Mouse (Mus musculus) adrenal gland, adult (tissue): ENCODE measurements around the gene Serpina1d.
"Not testable (repeated sequence)": the region's sequence is repeated elsewhere in the genome, so short reads cannot be mapped to it uniquely, and the experiment has no call there.

Experiments used
- DNase-seq, 2 experiments: peaks; one replicate each; pipeline ENCODE4 v3.0.0; 2022 to 2023; ENCODE audit warnings: low spot score in 1 of 2; ENCODE audit not compliant: inconsistent age in 2 of 2

Serpina1d gene

DNA sequence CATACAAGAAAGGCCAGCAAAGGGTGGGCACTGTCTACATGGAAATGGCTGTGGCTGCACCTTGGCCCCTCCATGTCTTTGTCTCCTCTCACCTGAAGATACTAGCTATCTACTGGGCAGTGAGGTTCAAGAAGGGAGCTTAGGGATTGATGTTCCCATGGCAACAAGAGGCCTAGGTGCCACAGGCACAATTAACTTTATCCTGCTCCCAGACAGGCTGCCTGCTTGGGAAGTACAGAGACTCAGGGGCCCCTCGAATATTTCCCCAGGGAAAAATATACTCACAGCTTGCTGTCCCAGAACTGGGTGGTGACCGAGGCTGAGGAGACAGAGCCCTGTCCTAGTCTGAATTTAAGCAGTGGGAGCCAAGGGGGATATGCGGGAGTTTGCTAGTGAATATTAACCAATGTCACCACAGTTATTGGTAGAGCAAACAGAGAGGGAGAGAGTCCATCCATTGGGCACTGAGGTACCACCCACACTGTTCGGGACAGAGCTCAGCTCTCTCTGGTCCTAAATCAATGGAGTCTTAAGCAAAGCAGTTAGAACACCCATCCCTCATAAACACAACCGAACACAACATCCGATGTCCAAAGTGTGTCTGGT, at the start of gene Serpina1d:
TSS of gene Serpina1d (minus strand) at position 347 of the 606 bp plus-strand sequence.
- DNase-seq: not testable (repeated sequence)

DNA sequence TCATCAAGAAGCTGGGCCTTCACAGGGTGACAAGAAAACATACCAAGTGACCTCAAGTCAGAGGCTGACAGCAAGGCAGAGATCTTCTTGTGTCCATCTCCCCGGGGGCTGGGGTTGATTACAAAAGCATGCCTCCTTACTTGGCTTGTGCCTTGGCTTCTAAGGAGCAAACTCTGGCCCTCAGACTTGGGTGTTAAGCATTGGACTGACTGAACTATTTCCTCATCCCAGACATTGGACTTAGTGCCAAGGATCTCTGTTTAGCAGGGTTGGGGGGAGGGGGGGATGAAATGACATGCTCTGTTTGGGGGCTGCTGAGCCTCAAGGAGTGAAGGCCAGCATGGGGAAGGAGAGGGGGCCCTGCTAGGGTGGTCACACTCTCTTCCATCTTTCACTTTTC, 2.8 kb downstream of the Serpina1d start:
- not testable (repeated sequence) for DNase-seq

DNA sequence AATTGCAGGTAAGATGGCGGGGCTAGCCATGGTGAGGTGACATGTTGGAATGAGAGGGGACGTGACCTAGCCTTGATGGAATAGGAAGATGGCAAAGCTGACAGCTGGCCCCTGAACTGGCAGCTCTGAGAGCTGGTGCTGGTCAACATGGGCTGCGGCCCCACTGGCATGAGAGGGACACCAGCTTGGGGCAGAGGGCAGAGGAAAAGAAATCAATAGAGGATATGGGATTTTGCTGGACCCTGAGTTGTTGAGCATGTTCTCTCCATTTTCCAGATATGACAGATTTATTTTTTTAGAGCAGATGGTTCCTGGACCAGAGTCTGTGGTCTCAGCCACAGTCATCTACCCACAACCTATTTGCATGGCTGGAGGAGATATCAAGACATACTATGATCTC, 10.3 kb downstream of the Serpina1d start:
- DNase-seq: not testable (repeated sequence)

DNA sequence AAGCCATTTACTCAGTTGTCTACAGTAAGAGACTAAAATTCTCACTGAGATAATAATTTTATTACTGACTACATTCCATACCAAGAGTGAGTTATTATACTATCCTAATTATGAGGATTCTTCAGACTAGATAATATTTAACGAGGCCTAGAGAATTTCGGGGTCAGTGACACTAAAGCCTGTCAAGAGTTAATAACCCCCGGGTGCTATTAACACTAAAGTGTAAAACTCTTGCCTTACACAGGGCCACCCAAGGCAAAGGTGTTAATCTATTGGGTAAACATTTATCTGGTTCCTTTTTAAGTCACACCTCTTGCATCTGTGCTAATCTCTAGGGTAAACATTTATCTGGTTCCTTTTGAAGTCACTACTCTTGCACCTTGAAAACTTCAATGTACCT, 13.1 kb downstream of the Serpina1d start:
- DNase-seq: not testable (repeated sequence)

DNA sequence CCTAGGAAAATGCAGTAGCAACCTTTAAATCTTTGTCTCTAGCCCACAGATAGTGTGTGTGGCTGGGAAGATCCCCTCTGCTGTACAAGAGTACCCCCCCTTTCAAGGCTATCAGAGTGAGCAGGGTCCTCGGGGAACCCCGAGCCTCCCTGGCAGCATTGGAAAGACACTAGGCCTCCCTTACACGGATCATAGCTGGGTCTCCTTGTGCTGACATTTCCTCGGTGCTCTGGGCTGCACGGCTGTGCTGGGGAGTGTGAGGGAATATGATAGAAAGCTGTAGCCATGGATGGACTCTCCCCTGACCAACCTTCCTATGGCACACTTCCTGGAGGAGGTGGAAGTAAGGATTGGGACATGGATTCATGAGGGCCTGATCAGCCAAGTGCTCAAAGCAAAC, 27.4 kb downstream of the Serpina1d start:
- DNase-seq: not testable (repeated sequence)

DNA sequence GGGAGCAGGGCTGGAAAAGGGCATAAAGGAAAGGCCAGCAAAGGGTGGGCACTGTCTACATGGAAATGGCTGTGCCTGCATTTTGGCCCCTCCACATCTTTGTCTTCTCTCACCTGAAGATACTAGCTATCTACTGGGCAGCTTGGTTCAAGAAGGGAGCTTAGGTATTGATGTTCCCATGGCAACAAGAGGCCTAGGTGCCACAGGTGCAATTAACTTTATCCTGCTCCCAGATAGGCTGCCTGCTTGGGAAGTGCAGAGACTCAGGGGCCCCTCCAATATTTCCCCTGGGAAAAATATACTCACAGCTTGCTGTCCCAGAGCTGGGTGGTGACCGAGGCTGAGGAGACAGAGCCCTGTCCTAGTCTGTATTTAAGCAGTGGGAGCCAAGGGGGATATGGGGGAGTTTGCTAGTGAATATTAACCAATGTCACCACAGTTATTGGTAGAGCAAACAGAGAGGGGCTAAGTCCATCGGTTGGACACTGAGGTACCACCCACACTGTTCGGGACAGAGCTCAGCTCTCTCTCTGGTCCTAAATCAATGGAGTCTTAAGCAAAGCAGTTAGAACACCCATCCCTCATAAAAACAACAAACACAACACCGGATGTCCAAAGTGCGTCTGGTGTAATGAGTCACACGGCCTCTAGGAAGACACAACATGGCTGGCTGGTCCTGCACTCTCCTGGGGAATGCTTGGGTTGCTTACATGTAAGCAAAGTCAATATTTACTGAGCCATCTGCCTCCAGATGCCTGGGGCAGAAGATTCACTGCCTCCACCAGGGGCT, 35.4 kb downstream of the Serpina1d start:
- DNase-seq: not testable (repeated sequence)

DNA sequence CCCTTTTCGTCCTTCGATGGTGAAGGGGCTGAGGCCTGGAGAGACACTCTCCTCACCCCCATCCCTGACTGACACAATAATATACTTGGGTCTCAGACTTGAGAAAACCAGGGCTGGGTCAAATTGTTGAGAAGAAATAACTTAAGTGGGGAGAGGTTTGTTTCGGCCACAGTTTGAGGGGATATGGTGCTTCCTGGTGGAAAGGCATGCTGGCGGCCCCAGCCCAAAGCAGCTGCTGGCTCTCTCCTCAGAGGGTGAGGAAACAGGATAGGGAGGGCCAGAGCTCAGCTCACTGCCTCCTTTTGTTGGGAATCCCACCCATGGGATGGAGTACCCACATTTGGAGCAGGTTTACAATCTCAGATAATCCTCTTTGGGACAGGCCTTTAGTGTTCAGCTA, 37.8 kb downstream of the Serpina1d start:
- not testable (repeated sequence) for DNase-seq

DNA sequence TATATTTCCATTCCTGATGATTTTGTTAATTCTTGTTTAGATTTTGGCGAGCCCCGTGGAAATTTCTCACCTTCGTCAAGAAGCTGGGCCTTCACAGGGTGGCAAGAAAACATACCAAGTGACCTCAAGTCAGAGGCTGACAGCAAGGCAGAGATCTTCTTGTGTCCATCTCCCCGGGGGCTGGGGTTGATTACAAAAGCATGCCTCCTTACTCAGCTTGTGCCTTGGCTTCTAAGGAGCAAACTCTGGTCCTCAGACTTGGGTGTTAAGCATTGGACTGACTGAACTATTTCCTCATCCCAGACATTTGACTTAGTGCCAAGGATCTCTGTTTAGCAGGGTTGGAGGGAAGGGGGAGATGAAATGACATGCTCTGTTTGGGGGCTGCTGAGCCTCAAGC, 38.3 kb downstream of the Serpina1d start:
- peak in 1 of 2 experiments; percentile 39 for DNase-seq
